Mouse (Mus musculus): ENCODE measurements around the gene Tnrc18.

- TF ChIP-seq POLR2A (IDR thresholded peaks at IDR 0.05; ENCODE audit: insufficient read depth, low read length): no peak
- no peak for TF ChIP-seq CTCF (IDR thresholded peaks at IDR 0.05; ENCODE audit: low read depth, low read length)
Observed at GRCm38 (mm10) chr5:142788279-142788678, 29.2 kb downstream of the Tnrc18 start.
